Mouse (Mus musculus): Measurements from ENCODE around the gene Scnn1a.

- TF ChIP-seq ZC3H11A (IDR thresholded peaks at IDR 0.05; ENCODE audit: borderline replicate concordance, low read depth, low read length), result no peak
- TF ChIP-seq HCFC1 (IDR thresholded peaks at IDR 0.05; ENCODE audit: borderline replicate concordance, insufficient read depth, low read length), result no peak
- no peak for TF ChIP-seq ZNF384 (IDR thresholded peaks at IDR 0.05; ENCODE audit: low read depth, low read length)
- no peak for TF ChIP-seq MAFK (IDR thresholded peaks at IDR 0.05; ENCODE audit: insufficient read depth, low read depth, low read length)
- TF ChIP-seq CHD2 (IDR thresholded peaks at IDR 0.05; ENCODE audit: low read depth, low read length), result no peak
Observed at GRCm38 (mm10) chr6:125348721-125349574, 28.5 kb downstream of the Scnn1a start, which contains the start of gene Tnfrsf1a.
